Mouse (Mus musculus) heart, postnatal 14 days (tissue): ENCODE measurements around the gene St6gal1. TPM values are rescaled to one million over a fixed set of nuclear protein-coding genes. Genes with fewer than 3 reads are reported as not detected.
"Not testable (repeated sequence)": the region's sequence is repeated elsewhere in the genome, so short reads cannot be mapped to it uniquely, and the experiment has no call there.

ENCODE experiments used
- DNase-seq, 2 experiments: peaks; one replicate each; pipeline ENCODE4 v3.0.0; 2021 to 2022
- intact Hi-C: fragments of 180-260 bp; cut with DNase I; formaldehyde crosslinking; loops from one replicate; pipeline ENCODE4 v1.15.1; 2025
- long read RNA-seq, 2 experiments: library from polyadenylated mRNA; stranded (forward); transcript quantifications; one replicate each; pipeline ENCODE4 v2.0.0; 2021
- total RNA-seq, 2 experiments: library from RNA; stranded (reverse); gene quantifications; 2 replicates each; pipeline ENCODE4 v1.2.3; 2021

St6gal1 gene
- 10 to 100 TPM; 12.4 to 13.3 TPM for total RNA-seq
- long read RNA-seq, experiment 1, full-length matches to known transcripts: 5 of 7 reads
- long read RNA-seq, experiment 1, partial matches to known transcripts: 1 of 7 reads
- long read RNA-seq, experiment 1, other reads (novel, unspliced or antisense): 1 of 7 reads
- long read RNA-seq, experiment 2, full-length matches to known transcripts: 14 of 18 reads
- long read RNA-seq, experiment 2, partial matches to known transcripts: 0 of 18 reads
- long read RNA-seq, experiment 2, other reads (novel, unspliced or antisense): 4 of 18 reads

DNA sequence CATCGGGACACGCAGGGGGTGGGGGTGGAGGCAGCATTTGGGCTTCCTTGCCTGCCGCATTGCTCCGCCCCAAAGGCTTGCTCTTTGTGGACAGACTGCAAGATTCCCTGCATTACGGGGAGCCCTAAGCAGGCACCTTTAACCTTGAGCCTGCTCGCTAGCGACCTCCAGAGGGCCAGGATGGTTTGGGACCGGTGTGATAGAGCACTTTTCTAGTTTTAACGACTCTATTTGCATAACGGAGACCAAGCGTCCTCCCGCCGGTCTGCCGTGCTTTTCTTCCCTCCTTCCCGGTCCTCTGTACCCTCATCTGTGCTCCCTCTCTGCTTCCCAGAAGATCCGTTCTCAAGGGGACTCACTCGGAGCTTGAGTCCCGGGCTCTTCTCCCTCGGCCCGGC is at the start of gene St6gal1:
St6gal1 (plus strand) TSS at position 70 of the 398 bp plus-strand sequence.
- DNase-seq: peak; percentile 83 to 86
- intact Hi-C loops: loop anchor here (2.0 to 10.0 kb wide), 4 partner anchors 48 to 140 kb away; no protein-coding TSS in a partner anchor

DNA sequence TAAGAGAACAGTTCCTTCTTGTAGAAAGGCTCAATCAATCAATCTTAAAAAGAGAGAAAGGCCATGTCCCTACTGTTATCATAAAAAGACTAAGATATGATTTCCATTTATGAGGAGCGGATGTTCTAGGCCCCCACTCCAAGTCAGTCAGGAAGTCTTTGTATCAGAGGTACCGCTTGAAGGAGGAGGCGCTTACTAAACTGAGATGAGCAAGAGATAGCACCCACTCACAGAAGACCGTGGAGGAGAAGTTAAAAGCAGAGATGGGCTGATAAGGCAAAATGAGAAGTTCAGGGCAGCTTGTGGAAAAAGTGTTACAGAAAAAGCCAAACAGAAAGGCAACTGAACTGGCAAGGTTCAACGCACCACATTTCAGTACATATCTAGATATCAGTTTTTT is 49.7 kb upstream of the St6gal1 start:
- intact Hi-C loops: no loop called here
- DNase-seq: no peak

DNA sequence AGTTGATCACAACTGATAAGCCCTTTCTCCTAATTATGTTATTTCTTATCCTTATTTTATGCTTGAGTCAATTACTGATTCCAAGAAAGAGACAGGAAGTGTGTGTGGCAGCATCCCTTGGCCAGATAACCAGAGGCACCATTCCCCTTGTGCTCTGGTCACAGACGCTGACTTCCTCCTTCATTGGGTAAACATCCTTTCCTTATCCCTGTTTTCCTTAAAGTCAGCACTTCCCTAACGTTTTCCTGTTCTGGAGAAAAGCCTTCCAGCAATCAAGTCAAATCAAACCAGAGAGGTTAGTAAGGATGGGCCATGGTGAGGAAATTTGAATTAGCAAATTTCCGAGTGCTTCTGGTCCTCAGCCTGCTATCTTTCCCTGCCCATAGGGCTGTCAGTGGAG is 48.6 kb upstream of the St6gal1 start:
- intact Hi-C loops: no loop called here

DNA sequence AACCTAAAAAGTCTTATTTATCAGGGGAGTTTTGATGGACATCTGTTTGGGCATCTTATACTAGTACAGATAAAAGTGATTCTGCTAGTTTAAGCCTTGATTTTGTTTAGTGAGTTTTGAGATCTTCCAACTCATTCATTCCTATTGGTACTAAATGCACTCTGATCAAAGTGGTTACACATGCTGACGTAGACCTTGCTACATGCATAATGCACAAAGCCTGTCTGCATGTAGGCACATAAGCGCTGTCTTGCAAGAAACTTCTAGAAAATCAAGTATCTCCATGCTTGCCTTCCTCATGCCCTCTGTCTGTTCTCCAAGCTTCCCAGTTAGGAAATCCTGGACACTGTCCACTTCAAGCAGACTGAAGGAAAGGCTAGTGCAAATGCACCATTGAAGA is 46.7 kb upstream of the St6gal1 start:
- intact Hi-C loops: no loop called here
- DNase-seq: no peak

More for the DNA sequence above, 48.6 kb upstream of the St6gal1 start:
- no peak for DNase-seq

DNA sequence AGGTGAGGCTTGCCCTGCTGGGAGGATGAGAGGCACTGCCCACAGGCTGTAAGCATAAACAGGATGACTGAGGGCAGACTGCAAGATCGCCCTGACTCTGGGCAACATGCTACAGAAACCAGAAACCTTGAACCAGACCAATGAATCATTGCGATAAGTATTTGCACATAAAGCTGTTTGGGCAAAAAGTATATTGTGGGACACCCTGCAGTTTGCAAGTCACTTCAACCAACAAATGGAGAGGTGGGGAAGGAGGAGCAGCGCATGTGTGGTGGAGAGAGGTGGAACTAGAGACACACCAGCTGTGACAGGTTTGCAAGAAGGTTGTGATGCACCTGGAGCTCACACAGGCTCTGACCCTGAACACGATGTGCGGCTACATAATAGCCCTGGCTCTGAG is 45.7 kb upstream of the St6gal1 start:
- intact Hi-C loops: no loop called here
- DNase-seq: no peak

DNA sequence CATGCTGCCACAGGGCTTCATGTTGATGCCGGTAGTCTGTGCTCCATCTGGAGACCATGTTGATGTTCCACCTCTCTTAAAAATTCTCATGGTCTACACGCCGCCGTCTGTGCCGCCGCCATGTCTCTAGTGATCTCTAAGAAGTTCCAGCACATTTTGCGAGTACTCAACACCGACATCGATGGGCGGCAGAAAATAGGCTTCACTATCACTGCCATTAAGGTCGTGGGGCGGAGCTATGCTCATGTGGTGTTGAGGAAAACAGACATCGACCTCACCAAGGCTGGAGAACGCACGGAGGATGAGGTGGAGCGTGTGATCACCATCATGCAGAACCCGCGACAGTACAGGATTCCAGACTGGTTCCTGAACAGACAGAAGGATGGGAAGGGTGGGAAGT is 45.1 kb upstream of the St6gal1 start:
- intact Hi-C loops, DNase-seq: not testable (repeated sequence)

DNA sequence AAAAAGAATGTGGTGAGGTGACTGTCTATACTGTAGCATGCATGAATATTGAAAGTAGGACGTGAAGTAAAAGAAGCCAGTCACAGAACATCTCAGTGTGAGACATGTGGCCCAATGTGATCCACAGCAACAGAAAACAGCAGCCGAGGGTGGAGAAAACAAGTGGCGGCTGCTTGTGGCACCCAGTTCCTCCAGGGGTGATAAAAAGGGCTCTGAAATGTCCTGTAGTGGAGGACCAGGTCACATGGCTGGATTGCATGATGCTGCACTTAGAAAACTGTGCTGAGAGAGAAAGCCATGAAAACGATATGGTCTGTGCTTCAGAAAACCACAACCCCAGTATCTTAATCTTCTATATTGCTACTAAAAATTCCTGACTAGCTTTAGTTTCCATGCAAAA is 43.5 kb upstream of the St6gal1 start:
- intact Hi-C loops: no loop called here
- no peak for DNase-seq

DNA sequence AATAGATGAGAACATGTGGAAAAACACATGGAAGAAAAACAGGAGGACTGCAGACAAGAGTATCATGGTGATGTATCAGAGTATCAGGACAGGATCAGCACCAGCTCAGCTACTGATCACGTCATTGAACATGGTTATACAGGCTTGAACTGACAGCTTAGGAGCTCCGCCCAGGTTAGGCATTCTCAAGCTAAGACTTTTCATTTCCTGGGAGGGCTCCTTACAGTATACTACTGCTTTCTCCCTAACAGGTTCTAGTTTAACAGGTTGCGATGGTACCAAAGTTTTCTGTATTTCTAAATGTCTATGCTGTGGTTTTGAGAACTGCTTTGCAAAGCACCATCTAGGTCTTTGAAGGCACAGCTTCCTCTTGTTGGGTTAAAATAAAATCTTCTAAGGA is 43.1 kb upstream of the St6gal1 start:
- DNase-seq: no peak
- intact Hi-C loops: no loop called here

DNA sequence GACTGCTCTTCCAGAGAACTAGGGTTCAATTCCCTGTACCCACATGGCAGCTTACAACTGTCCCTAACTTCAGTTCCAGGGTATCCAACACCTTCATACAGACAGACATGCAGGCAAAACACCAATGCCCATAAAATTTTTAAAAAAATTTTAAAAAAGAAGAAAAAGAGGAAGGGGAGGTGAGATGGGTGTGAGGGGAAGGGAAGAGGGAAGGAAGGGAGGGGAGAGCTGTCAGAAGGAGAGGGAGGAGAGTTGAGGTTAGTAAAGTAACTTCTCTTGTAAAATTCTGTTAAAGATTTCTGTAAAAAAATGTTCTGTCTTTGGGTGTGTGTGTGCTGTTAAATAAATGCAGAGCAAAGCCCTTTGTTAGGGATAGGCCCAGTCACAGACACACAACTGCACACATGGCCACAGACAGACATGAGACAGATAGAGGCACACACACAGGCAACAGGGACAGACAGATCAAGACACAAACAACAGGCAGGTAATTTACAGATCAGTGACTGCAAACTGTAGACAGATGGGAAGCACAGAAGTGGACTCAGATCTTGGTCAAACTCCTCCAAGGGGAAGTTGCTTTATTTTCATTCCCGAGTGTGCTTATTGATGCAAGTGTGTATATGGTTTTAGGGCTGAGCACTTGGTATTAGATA is 42.5 kb upstream of the St6gal1 start:
- intact Hi-C loops: no loop called here
- DNase-seq: no peak

DNA sequence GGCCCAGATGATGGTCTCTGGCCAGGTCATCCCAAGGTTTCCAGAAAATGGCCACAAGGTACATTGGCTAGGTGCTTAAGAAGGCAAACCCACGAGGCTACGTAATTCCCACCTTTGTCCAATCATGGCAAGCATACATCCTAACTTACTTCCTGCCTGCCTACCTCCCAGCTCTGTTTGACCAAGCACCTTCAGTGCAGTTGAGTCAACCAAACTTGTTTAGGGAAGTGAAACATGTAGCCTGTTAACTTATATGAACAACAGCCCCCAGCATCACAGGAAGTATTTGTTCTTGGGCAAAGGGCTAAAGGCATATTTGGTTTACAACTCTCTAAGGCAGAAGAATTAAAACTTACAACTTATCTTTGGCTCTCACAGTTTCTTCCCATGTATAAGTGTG is 38.7 kb upstream of the St6gal1 start:
- DNase-seq: no peak
- intact Hi-C loops: no loop called here

DNA sequence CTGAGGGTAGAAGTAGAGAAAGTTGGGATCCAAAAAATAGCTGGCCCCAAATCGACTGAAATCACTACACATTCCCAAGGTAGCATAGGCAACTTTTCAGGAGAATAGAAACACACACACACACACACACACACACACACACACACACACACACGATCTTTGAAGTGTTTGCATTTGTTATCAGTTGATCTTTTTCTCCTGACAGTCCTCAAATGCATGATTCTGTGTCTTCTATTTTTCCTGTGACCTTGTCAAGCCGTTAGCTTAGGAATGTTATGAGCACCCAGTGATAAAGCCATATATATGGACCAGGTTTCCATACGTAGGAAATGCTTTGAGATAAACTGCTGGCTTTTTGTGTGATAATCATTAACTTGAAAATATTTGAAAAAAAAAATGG is 38.1 kb upstream of the St6gal1 start:
- DNase-seq: no peak
- intact Hi-C loops: no loop called here

DNA sequence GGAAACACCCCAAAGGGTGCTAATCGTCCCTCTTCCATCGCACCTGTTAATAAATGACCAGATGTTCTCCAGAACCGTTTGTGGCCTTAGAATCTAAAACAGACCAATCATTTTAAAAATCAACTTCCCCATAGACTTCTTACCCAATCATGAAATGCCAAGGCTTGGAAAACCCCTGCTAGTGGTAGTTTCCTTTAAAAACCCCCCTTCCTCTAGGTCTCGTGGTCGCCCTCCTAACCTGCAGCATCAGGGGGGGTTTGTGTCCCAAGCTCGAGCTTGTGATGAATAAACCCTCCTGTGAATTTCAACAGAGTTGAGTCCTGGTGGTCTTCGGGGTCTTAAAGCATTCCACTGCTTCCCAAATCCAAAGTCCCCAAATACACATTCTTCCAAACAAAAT is 36.6 kb upstream of the St6gal1 start:
- intact Hi-C loops: no loop called here
- DNase-seq: no peak

DNA sequence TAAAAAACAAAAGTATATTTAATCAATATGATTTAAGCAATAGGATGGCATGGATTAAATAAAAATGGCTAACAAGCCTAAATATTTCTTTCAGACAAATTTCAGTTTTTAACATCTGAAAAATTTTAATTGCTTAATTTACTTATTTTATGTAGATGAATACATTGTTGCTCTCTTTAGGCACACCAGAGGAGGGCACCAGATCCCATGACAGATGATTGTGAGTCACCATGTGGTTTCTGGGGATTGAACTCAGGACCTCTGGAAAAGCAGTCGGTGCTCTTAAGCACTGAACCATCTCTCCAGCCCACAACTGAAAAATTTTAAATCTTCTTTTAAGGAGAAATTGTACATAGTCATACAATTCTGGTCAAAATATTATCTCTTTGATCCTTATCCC is 34.9 kb upstream of the St6gal1 start:
- no peak for DNase-seq
- intact Hi-C loops: no loop called here

DNA sequence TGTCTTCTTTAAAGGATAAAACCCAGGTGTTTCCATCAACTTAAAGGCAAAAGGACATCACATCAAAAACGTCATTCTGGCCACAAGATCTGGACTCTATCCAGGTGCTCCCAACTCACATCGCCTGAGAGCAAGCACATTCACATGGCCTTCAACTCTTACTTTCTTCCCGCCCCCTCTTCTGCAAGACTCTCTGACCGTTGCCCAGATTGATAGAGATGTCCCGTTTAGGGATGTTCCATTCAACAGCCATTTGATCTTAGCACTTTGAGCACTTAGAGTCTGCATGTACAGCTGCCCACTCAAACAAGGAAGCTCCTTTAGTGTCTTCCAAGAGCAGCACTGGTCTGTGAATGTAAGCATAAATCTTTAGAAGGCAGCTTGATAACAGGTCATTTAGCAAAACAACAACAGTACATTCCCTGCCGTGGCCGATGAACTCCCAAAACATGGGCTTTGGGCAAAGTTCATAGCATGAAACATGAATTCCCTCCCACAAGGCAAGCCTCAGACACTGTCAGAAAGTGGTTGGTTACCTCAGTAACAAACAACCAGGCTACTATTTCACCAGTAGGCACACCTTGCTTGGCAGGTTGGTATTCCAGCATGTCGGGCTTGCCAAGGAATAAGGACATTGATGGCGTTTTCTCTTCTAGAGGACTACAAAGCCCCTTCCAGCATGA is 32.8 kb upstream of the St6gal1 start:
- no peak for DNase-seq
- intact Hi-C loops: no loop called here

DNA sequence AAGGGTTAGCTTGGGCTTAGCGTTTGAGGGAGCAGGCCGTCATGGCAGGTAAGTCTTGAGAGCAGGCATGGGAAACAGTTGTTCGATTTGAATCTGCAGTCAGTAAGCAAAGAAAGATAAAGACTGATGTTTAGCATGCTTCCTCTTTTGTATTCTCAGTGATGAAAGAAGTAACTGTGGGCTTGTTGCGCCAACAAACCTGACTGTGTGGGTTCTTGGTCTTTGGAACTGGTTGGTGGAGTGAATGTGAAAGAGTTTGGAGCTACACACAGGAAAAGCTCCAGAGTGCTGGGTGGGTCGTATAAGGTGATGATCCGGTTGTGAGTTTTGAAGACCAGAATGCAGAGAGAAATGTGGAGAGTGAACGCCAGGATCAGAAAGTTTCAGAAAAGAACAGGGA is 28.9 kb upstream of the St6gal1 start:
- no peak for DNase-seq

DNA sequence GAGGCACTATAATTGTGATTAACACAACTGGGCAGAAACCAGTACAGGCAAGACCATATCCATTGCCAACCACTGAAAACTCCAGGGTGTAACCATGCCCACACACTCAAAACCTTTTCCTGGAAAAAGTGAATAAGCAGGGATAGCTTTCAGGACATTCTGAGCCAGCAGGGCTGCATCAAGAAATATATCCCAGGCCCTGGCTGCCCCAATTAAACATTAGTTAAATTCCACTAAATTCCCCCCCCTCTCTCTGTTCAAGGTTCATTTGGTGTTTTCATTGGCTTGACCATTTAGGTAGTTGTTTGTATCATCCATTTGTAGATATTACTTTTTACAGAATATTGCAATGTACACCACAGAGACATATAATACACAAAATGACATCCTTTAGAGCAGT is 28.2 kb upstream of the St6gal1 start:
- no peak for DNase-seq
- intact Hi-C loops: no loop called here

More for the DNA sequence above, 28.9 kb upstream of the St6gal1 start:
- intact Hi-C loops: no loop called here

DNA sequence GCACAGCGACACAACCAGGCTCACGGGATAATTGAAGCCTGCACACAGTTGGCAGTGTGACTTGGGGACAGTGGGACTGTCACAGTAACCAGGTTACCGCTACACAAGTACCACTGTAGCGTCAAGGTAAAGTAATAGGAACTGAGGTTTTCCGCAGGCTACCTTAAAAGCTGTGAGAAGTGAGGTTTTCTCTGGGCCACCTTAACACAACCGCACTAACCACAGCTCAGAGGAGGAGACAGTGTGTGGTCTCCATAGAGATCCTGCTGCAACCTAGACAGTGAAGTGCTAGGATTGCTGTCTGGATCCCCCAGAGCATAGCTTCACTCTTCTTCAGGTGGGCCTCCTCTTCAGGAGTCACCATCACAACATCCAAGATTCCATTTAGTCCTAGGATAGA is 27.7 kb upstream of the St6gal1 start:
- no peak for DNase-seq
- intact Hi-C loops: no loop called here

DNA sequence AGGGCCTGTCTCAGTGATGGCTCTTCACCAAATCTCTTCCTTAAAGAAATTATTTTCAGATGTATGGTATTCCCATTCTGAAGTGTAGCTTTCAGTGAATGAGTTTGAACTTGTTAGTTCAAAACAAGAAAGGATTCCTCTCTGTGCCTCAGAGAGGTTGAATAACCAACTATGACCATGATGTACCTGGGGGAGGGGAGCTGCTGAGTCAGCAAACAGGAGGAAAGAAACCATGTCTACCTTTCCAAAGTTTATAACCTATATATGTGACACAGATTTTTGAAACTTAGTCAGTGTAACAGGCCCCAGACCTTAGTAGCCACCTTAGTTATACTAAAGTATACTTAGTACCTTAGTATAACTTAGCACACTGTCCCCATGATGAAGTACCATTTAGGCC is 23.0 kb upstream of the St6gal1 start:
- no peak for DNase-seq
- intact Hi-C loops: no loop called here

DNA sequence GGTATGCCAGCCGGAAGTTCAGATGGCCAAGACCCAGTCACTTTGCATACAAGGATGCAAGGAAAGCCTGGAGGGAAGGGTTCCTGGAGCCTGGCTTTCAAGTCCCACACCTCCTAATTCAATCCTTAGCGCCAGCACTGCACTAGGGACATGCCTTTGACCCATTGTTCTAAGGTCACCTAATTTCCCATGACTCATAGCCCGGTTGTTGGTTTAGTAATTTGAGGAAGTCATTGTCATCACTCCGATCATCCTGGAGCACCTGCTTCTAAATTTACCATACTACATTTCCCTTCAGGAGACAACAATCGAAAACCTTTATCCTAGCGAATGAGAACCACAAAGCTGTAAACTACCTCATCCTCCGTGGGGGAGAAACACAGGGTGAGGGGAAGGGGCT is 10.2 kb upstream of the St6gal1 start:
- no peak for DNase-seq
- intact Hi-C loops: loop anchor here (5.0 kb wide), 1 partner anchor 47 kb away; no protein-coding TSS in a partner anchor

DNA sequence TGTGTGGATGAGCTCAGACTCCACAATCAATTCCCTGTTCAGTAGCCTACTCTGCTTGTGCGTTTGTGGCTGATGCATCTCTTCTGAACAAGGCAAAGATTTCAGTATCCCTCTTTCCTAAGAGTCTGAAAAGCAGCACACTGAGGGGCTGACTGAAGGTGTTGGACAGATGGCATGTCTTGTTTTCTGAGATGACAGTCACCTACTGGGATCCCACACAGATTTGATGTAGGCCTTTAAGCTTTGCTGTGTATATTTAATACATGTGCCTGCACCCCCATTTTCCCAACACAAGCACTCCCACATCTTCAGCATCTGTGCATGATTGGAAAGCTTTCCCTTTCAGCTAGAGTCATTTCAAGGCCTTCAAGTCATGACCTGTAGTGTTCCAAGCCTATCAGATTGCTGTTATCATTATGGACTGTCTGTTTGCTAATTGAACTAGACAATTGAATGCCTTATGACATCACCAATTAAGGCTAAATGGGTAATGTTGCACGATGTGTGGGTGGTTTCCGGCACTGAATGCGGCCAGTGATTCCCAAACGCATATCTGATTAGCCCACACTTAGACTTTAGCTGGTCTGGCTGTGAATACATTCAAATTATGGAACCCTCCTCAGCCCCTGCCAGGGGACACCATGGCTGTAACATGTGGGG is 9.2 kb upstream of the St6gal1 start:
- DNase-seq: no peak
- intact Hi-C loops: no loop called here

DNA sequence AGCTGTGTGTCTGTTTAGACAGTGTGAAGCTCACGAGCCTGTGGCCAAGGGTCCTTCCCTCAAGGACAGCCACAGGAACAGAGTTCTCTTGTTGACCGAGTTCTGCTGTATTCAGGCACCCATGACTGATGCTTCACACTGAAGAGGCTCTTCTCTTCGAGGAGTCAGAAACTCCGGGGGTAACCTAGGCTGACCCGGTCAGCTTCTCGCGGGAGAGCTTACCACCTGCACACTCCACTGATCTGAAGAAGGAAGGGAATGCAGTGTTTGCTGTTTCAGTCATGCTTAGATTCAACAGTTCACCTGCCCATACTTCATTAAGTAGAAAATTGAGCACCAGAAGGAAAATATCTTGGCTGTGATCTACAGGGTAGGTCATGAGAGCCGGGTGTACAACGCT is 8.2 kb upstream of the St6gal1 start:
- no peak for DNase-seq
- intact Hi-C loops: no loop called here
